Mouse (Mus musculus) brain, embryonic 14.5 days (tissue): ENCODE measurements around the gene Clec1a. TPM values are rescaled to one million over a fixed set of nuclear protein-coding genes. Genes with fewer than 3 reads are reported as not detected.

ENCODE experiments used
- DNase-seq: peaks from one replicate; pipeline ENCODE4 v3.0.0-alpha.2; 2011; ENCODE audit warnings: low read depth
- CTCF ChIP-seq: fragments of 200-500 bp; IDR thresholded peaks from 2 replicates; pipeline ENCODE4 v1.5.1; 2012; ENCODE audit warnings: inconsistent platforms, mild to moderate bottlenecking, moderate library complexity, borderline replicate concordance; ENCODE audit not compliant: insufficient read depth, insufficient read length; ENCODE audit errors: extremely low read depth
- POLR2A ChIP-seq: fragments of 200-500 bp; IDR thresholded peaks from 2 replicates; pipeline ENCODE4 v1.6.1; 2012; ENCODE audit warnings: mild to moderate bottlenecking, inconsistent platforms, borderline replicate concordance; ENCODE audit not compliant: poor library complexity, insufficient read depth, insufficient read length, severe bottlenecking; ENCODE audit errors: extremely low read depth
- polyA plus RNA-seq: library from polyadenylated mRNA; depleted of rRNA; stranded (reverse); fragments of >200 nt; gene quantifications from 2 replicates; pipeline ENCODE4 v1.2.3, GENCODE M21; 2012

Gene Clec1a
- polyA plus RNA-seq, 1 experiment, result 0.72 TPM

DNA sequence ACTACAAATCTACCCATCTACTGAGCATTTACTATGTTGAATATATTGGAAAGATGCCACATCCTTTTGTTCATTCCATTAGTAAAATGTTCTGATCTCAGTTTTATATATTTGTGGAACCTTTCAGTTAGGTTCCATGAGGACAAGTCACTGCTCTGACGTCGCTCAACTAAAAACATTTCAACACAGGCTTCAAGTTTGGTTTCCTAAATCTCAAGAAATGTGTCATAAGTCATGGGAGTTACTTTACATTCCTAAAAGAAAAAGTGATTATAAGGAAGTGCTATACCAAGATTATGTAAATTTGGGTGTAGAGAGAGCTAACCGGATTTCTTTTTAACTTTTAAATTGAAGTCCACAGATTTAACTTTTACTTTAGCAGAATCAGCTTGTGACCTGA, 15.8 kb downstream of the Clec1a start:
- no peak for DNase-seq
- no peak for TF ChIP-seq POLR2A

DNA sequence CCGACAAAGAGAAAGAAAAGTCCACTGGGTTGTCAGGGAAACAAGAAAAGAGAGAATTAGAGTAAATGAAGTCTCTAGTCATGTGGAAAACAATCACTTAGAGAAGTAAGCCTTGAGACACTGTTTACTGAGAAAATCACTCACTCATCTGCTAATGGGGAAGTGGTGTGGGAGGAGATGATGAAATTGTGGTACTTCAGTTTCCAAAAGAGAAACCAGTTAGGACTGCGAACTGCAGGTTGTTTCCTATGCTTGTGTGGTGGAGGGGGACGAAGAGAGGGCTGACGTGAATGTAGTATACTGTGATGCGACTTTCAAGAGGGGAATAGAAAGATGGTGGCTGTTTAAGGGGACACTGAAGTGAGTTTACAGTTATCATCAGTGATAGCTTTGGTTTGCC, 17.6 kb downstream of the Clec1a start:
- no peak for TF ChIP-seq POLR2A
- no peak for TF ChIP-seq CTCF
- DNase-seq, result peak; percentile 10

DNA sequence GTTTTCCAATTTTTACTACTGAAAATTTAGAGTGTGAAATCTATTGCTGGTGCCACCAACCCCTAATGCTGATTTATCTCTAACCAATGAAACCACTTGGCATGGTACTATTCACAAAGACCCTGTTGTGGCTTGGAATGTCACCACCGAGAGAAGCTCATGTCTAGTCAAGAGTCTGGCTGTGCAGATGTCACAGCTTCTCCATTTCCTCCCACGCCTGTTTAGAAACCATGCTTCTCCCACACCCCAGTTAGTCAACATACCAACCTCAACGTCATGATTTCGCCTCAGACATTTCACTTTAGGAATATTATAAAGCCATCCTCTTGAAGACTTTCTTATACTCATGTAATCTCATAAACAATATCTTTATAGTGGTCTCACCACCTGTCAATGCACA, 24.5 kb downstream of the Clec1a start:
- no peak for DNase-seq
- TF ChIP-seq CTCF (no peak), POLR2A (no peak)

DNA sequence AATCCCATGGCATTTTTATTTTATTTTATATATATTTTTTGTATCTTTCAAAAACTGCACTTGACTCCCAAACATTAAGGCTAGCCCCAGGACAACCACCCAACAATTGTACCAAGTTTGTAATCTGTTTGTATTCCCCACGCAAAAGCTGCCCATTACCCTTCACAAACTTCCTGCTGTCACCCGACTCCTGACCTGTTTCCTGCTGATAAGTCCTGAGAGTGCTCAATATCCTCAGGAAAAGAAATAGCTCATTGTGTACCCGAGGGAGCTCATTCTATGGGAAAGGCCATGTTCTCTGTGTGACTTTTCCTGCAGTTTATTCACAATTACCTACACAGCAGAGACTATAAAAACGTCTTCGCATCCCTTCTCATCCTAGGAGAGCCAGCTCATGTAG, 26.0 kb downstream of the Clec1a start:
- DNase-seq, result no peak
- TF ChIP-seq POLR2A (no peak), CTCF (no peak)

DNA sequence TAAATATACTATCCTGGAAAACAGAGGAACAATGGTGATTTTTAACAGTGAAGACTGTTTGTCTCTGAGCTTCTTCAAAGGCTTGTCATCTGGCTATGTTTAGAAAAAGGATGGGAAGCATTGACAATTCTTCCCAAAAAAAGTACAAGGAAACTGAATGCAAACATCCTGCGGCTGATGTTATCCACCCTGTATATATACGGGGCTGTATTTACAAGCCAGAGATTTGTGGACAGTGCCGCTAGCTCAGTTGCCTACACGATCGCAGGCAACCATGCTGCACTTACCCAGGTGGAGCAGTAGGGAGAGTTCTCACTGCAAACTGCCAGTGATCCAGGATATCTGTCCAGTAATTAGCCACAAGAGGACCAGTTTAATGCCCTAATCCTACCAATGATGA, 26.6 kb downstream of the Clec1a start:
- DNase-seq, result no peak
- TF ChIP-seq POLR2A, result no peak
- TF ChIP-seq CTCF, result no peak

DNA sequence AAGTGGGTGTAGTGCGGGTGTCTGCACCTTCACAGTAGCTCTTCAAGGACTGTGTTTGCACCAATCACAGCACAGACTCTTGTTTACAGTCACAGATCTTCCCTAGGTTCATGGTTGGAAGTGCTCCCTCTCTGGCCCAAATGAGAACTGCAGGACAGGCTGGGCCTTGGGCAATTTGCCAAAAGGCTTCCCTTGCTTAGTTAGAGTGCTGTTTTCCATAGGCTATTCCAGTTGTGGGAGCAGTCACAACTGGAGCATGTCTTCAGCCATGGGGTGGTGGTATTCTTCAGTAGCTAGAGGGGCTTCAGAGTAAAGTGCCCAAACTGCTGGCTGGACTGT, 28.1 kb downstream of the Clec1a start:
- peak; percentile 81 for DNase-seq
- TF ChIP-seq CTCF, result peak; percentile 88
- TF ChIP-seq POLR2A, result no peak

DNA sequence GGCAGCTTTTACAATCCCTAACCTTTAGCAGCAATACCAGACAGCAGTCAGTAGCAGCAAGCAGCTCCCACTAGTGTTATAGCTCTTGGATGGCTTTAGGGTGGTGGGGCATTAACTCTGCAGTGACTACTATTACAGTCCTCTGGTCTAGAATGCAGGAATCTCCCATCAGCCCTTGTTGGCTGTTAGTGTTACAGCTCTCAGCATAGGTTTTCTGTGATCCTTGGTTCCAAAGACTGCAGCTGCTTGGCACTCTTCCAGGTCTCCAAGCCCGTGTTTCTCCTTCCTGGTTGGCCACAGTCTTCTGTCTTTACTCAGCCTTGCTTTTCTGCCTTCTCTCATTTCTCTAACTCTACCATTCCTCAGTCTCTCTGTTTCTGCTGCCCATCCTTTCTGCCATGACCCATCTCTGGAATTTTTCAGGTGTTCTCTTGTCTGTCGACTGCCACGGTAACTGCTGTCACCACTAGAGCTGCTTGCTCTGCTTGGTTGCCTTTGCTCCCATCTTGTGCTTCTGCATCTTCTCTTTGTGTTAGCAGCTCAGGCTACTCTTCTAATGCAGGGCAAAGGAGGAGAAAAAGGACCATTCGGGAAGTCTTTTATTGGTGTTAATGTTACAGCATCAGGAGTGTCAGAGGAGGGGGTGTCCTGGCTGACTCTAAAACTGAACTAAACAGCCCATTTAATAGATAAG, 28.6 kb downstream of the Clec1a start:
- DNase-seq, result peak; percentile 67

DNA sequence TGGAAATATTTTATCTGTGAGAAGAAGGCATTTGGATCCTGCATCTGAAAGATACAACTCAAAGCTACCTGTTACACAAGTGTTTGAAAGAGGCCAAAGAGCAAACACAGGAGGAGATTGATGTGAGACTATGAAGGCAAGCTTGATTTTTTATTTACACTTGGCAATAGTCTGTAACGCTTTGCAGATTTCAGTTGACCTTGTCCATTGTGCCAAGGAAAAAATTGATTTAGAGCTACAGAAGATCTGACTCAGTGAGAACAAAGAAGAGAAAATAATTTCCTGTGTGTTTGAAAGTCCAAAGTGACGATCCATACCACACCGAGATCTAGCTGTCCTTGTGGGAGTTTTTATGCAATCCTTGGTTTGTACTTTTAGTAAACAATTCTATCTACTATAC, 29.5 kb downstream of the Clec1a start:
- TF ChIP-seq CTCF, result no peak
- TF ChIP-seq POLR2A, result no peak
- DNase-seq, result no peak

More for the DNA sequence above, 28.6 kb downstream of the Clec1a start:
- TF ChIP-seq POLR2A, result no peak

DNA sequence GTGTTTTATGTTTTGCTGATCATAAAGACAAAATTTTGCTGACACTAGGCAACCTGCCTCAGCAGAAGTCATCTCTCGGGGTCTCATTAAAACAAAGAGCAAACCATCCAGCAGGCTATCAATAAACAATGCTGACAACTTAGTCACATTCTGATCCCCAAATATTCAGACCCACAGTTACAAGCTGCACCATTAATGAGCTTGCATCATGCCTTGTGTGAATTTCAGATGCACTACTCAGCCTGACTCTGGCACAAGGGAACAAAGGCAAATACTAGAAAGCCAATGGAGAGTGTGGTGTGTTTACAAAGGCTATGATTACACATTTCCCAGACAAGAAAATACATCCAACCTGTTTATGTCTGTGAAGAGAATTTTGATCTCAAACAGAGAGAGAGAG, 37.6 kb downstream of the Clec1a start:
- no peak for TF ChIP-seq POLR2A
- no peak for TF ChIP-seq CTCF
- DNase-seq, result peak; percentile 37

DNA sequence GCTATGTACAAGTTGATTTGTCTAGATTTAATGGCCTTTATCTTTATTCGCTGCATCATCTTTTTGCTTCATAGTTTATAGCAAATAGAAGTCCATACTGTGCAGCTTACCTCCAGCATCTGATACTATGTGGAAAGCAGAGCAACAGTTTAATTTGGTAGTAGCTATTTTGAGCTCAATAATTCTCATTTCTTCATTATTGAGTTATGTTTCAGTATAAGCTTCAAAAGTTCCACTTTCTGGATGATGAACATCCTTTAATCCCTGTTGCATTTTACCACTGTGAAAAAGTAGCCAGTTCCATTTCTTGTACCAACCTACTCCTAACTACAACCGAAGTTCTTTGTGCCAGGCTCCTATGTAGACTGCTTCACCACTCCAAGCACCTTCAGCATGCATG, 43.2 kb downstream of the Clec1a start, which contains the start of gene Clec9a:
Gene Clec9a (plus strand): TSS at position 301 of the 400 bp plus-strand sequence.
- DNase-seq, result no peak
- TF ChIP-seq CTCF, result no peak
- no peak for TF ChIP-seq POLR2A

DNA sequence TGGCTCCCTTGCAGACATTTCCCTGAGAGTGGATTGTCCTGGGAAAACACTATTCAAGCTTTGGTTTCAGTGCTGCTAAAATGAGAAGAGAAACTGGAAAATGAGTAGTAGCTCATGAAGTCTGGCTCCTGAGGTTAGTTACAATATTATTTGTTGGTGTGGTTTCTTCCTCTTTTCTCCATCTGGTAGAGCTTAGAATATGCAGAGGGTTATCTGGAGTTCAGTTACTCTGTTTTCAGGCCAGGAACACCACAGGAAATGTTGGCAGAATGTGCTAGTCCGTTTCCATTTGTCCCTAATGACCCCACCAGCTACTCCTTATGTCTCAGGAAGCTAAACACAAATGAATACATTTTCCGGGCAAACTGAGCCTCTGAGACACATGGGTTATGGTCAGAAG, 44.5 kb downstream of the Clec1a start:
- no peak for DNase-seq
- TF ChIP-seq CTCF (no peak), POLR2A (no peak)

DNA sequence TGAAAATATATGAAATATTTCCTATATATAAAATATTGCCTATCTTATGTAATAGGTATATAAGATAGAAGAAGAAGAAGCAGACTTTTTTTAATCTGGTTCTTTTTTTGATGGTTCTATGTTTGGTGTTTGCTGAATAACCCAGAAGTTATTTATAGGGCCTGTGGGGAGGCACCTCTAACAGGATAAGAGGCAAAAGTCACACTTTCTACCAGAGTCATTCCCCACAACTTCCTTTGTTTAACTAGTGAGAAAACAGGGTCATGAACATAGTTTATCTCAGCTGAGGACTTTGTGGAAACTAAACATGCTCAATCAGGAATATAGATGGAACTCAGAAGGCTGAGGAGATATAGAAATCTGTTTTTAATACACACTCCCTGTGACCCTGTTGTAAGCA, 45.8 kb downstream of the Clec1a start:
- TF ChIP-seq POLR2A (no peak), CTCF (no peak)
- DNase-seq, result no peak

DNA sequence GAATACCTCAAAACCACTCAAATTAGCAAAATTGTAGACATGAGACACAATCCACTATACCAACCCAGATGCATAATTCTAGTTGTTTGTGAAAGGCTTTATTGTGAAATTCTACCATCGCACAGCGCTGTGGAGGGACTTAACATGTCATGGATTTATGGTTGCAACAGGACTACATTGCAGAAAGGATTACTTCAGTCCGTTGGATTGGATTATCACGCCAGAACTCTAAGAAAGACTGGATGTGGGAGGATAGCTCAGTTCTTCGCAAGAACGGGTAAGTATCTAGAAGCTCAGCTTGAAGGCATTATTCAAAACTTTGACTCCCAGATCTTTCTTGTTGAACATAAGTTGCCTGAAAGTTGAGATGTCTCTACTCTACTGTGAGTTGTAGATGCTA, 48.4 kb downstream of the Clec1a start:
- TF ChIP-seq POLR2A (no peak), CTCF (no peak)
- no peak for DNase-seq

DNA sequence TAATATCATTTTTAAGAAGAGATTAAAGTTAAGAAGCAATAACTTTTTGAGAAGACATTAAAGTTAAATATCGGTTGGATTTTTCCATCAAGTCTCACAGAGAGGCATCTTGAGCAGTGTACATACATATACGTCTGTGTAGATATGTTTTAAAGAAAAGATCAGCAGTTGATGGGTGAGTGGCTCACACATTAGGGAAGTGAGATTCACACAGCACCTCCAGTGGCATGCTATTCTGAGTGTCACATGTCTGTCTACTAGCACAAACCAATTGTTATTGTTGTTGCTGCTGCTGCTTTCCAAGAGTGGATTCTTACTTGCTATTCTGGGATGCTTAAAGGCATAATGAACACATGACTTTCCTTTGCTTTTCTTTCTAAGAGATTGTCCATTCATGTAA, 49.4 kb downstream of the Clec1a start:
- DNase-seq, result no peak
- TF ChIP-seq CTCF (no peak), POLR2A (no peak)

DNA sequence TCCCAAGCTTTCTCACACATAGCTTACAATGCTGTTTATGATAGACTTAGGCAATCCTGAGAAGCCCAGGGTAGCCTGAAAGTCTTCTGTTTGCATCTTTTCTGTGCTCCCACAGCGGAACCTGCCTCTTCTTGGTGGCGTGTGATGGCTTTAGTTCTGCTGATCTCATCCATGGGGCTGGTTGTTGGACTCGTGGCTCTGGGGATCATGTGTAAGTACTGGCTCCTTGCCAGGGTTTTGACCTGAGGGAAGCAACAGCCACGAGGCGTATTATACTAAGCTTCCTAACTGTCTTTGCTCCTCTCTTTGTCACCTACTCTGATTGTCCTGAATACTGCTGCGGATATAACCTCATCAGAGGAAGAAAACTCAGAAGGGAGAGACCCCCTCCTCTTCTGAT, 51.9 kb downstream of the Clec1a start:
- no peak for TF ChIP-seq CTCF
- no peak for TF ChIP-seq POLR2A
- DNase-seq, result no peak
